Mouse (Mus musculus): ENCODE results near the gene Klra8. TPM values are rescaled to one million over a fixed set of nuclear protein-coding genes. Genes with fewer than 3 reads are reported as not detected.
"Not testable (repeated sequence)": the region's sequence is repeated elsewhere in the genome, so short reads cannot be mapped to it uniquely, and the experiment has no call there.

Gene Klra8
- not detected in 2 replicates for total RNA-seq (2014; rRNA removed)
- polyA plus RNA-seq (2015; fragmentation: Nextera tagmentation; extraction: Ambion mirVana), result not detected in 2 replicates

DNA sequence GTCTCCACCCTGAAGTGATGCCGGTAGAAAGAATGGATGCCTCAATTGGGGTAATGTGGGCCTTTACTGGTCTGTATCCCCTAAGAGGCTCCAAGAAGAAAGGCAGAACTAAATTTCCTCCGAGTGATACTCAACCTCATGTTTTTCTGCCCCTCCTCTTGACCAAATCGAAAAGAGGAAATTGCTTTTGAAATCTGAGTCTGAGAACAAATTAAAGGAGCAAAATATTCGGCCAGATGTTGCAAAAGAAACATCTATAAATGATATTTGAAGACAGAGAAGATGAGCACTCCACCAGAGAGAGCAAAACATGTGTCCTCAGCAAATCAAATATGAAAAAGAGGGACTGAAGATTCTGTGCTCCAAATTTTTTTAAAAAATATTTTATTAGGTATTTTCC lies at the start of gene Klra8:
TSS of gene Klra8 (minus strand) at position 101 of the 400 bp plus-strand sequence.
- not testable (repeated sequence) for H3K9me3 ChIP-seq (ENCODE audit: low read length); H3K9ac ChIP-seq (replicated peaks; ENCODE audit: low read length, poor library complexity, severe bottlenecking); H3K4me1 ChIP-seq (ENCODE audit: insufficient read depth, low read length); DNase-seq (ENCODE audit: low spot score); H3K4me2 ChIP-seq (ENCODE audit: low read depth, low read length, poor library complexity, severe bottlenecking); H3K27me3 ChIP-seq (ENCODE audit: insufficient read depth, low read length); H3K4me3 ChIP-seq (ENCODE audit: low read depth, low read length); ATAC-seq (ENCODE audit: low FRiP score); H3K36me3 ChIP-seq (ENCODE audit: insufficient read depth, low read length); H3K27ac ChIP-seq (ENCODE audit: low read depth, low read length)
- WGBS, result 69% methylated on average over 4 of the region's 4 CpGs

DNA sequence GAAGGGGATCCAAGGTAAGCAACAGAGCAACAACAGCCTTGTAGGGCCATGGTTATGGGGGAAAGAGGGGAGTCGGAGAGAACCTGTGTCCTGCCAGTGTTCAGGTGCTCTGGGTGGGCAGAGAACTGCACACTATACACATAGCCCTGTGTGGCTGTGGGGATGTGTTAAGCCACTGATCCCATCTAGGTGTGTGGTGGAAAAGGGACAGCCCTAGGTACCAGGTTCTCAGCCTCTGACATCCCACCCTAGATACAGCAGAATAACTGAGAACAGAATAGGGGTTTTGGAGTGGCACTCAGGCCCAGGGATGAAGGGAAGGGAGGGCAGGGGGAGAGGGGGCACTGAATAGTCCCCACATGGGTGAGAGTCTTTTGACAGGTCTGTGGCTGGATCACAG lies 19.2 kb downstream of the Klra8 start:
- H3K36me3 ChIP-seq (ENCODE audit: insufficient read depth, low read length), result no peaks in the 10 kb centered on the region
- no peak overlapping the region for H3K4me3 ChIP-seq (ENCODE audit: low read depth, low read length)
- no peak for TF ChIP-seq CTCF (IDR thresholded peaks at IDR 0.05)
- no peak overlapping the region for H3K4me2 ChIP-seq (ENCODE audit: low read depth, low read length, poor library complexity, severe bottlenecking)
- DNase-seq (ENCODE audit: low spot score) (no peak), ATAC-seq (ENCODE audit: low FRiP score) (no peak)
- H3K4me1 ChIP-seq (ENCODE audit: insufficient read depth, low read length), result no peaks in the 10 kb centered on the region
- no peak overlapping the region for H3K27ac ChIP-seq (ENCODE audit: low read depth, low read length)
- no peaks in the 10 kb centered on the region for H3K27me3 ChIP-seq (ENCODE audit: insufficient read depth, low read length)
- 89% methylated on average over 1 of the region's 1 CpGs for WGBS
- peaks cover 3% of the 10 kb centered on the region; the same call in 1 of the 2 replicates for H3K9me3 ChIP-seq (ENCODE audit: low read length)
- no peak overlapping the region for H3K9ac ChIP-seq (replicated peaks; ENCODE audit: low read length, poor library complexity, severe bottlenecking)

DNA sequence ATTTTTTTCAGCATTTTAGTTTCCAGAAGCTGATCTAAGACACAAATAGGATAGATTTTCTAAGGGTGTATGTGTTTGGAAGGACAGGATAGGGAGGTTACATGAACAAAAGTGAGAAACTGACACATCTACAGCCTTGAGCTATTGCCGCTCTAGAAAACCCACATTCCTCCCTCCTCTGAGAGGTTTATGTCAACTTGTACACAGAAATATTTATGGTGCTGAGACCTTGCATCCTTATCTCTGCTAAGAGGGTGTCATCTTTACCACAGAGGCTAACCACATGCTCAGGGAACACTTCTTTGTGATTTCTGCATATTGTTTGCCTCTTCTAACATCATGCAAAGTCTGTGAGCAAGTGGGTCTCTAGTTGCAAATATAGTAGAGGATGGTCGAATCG lies 27.0 kb downstream of the Klra8 start:
- H3K9me3 ChIP-seq (ENCODE audit: low read length); DNase-seq (ENCODE audit: low spot score); H3K36me3 ChIP-seq (ENCODE audit: insufficient read depth, low read length); H3K27ac ChIP-seq (ENCODE audit: low read depth, low read length); H3K27me3 ChIP-seq (ENCODE audit: insufficient read depth, low read length); H3K9ac ChIP-seq (replicated peaks; ENCODE audit: low read length, poor library complexity, severe bottlenecking); H3K4me3 ChIP-seq (ENCODE audit: low read depth, low read length); ATAC-seq (ENCODE audit: low FRiP score); H3K4me1 ChIP-seq (ENCODE audit: insufficient read depth, low read length); H3K4me2 ChIP-seq (ENCODE audit: low read depth, low read length, poor library complexity, severe bottlenecking): not testable (repeated sequence)
- WGBS, result 87% methylated on average over 3 of the region's 3 CpGs

DNA sequence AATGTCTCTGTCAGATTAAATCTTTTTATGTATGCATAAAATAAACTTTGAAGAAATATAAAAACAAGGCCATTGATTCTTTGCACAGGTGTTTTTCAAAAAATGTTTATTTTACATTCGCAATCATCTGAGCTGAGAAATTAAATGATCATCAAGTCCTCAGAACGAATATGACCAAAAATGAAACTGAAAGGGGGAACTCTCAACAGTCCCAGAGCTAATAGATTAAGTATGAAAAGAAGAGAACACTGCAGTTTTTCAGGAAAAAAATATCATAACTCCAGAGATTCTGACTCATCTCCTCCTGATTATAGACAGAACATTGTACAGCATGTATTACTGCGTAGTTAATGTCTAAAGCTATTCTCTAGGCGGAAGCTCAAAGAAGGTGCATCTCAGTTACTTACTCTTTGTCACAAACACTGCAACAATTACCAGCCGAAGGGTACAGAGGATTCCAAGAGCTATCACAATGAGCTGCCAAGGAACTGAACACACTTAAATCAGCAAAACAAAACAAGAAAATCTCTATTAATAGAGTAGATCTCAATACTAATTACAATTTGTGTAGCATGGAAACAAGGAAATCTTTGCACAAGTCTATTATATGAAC lies 37.3 kb downstream of the Klra8 start:
- Histone ChIP-seq H3K27ac (ENCODE audit: low read depth, low read length) (no peak overlapping the region), H3K9ac (replicated peaks; ENCODE audit: low read length, poor library complexity, severe bottlenecking) (no peak overlapping the region), H3K4me1 (ENCODE audit: insufficient read depth, low read length) (no peaks in the 10 kb centered on the region), H3K9me3 (ENCODE audit: low read length) (no peaks in the 10 kb centered on the region), H3K4me2 (ENCODE audit: low read depth, low read length, poor library complexity, severe bottlenecking) (no peak overlapping the region), H3K36me3 (ENCODE audit: insufficient read depth, low read length) (no peaks in the 10 kb centered on the region), H3K27me3 (ENCODE audit: insufficient read depth, low read length) (no peaks in the 10 kb centered on the region), H3K4me3 (ENCODE audit: low read depth, low read length) (no peak overlapping the region)
- DNase-seq (ENCODE audit: low spot score) (no peak), ATAC-seq (ENCODE audit: low FRiP score) (no peak)
- 74% methylated on average over 5 of the region's 5 CpGs for WGBS
- TF ChIP-seq CTCF (IDR thresholded peaks at IDR 0.05), result no peak

DNA sequence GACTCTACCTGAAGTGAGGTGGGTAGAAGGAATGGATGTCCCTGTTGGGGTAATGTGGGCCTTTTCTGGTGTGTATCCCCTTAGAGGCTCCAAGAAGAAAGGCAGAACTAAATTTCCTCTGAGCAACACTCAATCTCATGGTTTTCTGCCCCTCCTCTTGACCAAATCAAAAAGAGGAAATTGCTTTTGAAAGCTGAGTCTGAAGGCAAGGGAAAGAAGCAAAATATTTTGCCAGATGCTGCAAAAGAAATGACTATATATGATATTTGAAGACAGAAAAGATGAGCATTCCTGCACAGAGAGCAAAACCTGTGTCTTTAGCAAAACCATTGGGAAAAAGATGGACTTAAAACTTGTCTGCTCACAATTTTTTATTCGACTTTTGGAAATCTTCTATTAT lies 62.5 kb downstream of the Klra8 start, which contains the start of gene Klra4:
TSS of gene Klra4 (minus strand) at position 101 of the 400 bp plus-strand sequence.
- not testable (repeated sequence) for H3K4me3 ChIP-seq (ENCODE audit: low read depth, low read length); H3K4me1 ChIP-seq (ENCODE audit: insufficient read depth, low read length); H3K9me3 ChIP-seq (ENCODE audit: low read length); H3K27me3 ChIP-seq (ENCODE audit: insufficient read depth, low read length); H3K9ac ChIP-seq (replicated peaks; ENCODE audit: low read length, poor library complexity, severe bottlenecking); H3K36me3 ChIP-seq (ENCODE audit: insufficient read depth, low read length); ATAC-seq (ENCODE audit: low FRiP score); DNase-seq (ENCODE audit: low spot score); H3K27ac ChIP-seq (ENCODE audit: low read depth, low read length); H3K4me2 ChIP-seq (ENCODE audit: low read depth, low read length, poor library complexity, severe bottlenecking)
- 50% methylated on average over 1 of the region's 1 CpGs for WGBS

Other genes starting within 250 kb of the Klra8 start
- gene Klra5, start 212.2 kb downstream of the Klra8 start, total RNA-seq (2014; rRNA removed), result not detected in 2 replicates
- not detected in 2 replicates for gene Klra5, start 212.2 kb downstream of the Klra8 start, polyA plus RNA-seq (2015; fragmentation: Nextera tagmentation; extraction: Ambion mirVana)
- gene Klra6, start 102.9 kb downstream of the Klra8 start, total RNA-seq (2014; rRNA removed), result not detected in 2 replicates
- not detected in 2 replicates for gene Klra6, start 102.9 kb downstream of the Klra8 start, polyA plus RNA-seq (2015; fragmentation: Nextera tagmentation; extraction: Ambion mirVana)
- gene Klra4, start 62.6 kb downstream of the Klra8 start, total RNA-seq (2014; rRNA removed), result not detected in 2 replicates
- gene Klra4, start 62.6 kb downstream of the Klra8 start, polyA plus RNA-seq (2015; fragmentation: Nextera tagmentation; extraction: Ambion mirVana), result not detected in 2 replicates
- not detected in 2 replicates for gene Klra9, start 63.2 kb upstream of the Klra8 start, total RNA-seq (2014; rRNA removed)
- gene Klra9, start 63.2 kb upstream of the Klra8 start, polyA plus RNA-seq (2015; fragmentation: Nextera tagmentation; extraction: Ambion mirVana), result not detected in 2 replicates
- not detected in 2 replicates for gene Klra7, start 103.4 kb upstream of the Klra8 start, total RNA-seq (2014; rRNA removed)
- gene Klra7, start 103.4 kb upstream of the Klra8 start, polyA plus RNA-seq (2015; fragmentation: Nextera tagmentation; extraction: Ambion mirVana), result not detected in 2 replicates
- gene Klra10, start 152.0 kb upstream of the Klra8 start, total RNA-seq (2014; rRNA removed), result not detected in 2 replicates
- not detected in 2 replicates for gene Klra10, start 152.0 kb upstream of the Klra8 start, polyA plus RNA-seq (2015; fragmentation: Nextera tagmentation; extraction: Ambion mirVana)
- gene Klra3, start 207.7 kb upstream of the Klra8 start, total RNA-seq (2014; rRNA removed), result not detected in 2 replicates
- gene Klra3, start 207.7 kb upstream of the Klra8 start, polyA plus RNA-seq (2015; fragmentation: Nextera tagmentation; extraction: Ambion mirVana), result not detected in 2 replicates